Mouse (Mus musculus) left cerebral cortex, adult 2 months (tissue): ENCODE data around the gene Msi2. TPM values are rescaled to one million over a fixed set of nuclear protein-coding genes. Genes with fewer than 3 reads are reported as not detected.

Experiments used
- DNase-seq, 2 experiments: peaks; one replicate each; pipeline ENCODE4 v3.0.0; 2021 to 2022; ENCODE audit warnings: low spot score in 2 of 2, mixed read lengths in 1 of 2; ENCODE audit errors: extremely low spot score in 1 of 2
- H3K27ac ChIP-seq: fragments of 200-600 bp; 2 replicates; pipeline ENCODE4 v1.8.1; 2022
- H3K4me3 ChIP-seq: fragments of 200-600 bp; 2 replicates; pipeline ENCODE4 v1.8.1; 2022
- CTCF ChIP-seq: fragments of 200-600 bp; IDR thresholded peaks from 2 replicates; pipeline ENCODE4 v1.8.1; 2022; ENCODE audit warnings: antibody characterized with exemption, mild to moderate bottlenecking, moderate library complexity
- intact Hi-C: fragments of 180-260 bp; cut with DNase I; formaldehyde crosslinking; loops from one replicate; pipeline ENCODE4 v1.15.1; 2025
- total RNA-seq, 2 experiments: library from RNA; stranded (reverse); gene quantifications; 2 replicates each; pipeline ENCODE4 v1.2.3; 2021

Msi2 gene
- total RNA-seq, 2 experiments from 2014 or later, result 126 to 140 TPM

- intact Hi-C loops, result no loop called here
- Histone ChIP-seq H3K27ac (no peak overlapping the region), H3K4me3 (no peak overlapping the region)
- no peak for DNase-seq
- TF ChIP-seq CTCF, result no peak
Observed at GRCm38 (mm10) chr11:88461601-88462000, 256.7 kb downstream of the Msi2 start.

- H3K27ac ChIP-seq, result no peak overlapping the region
- H3K4me3 ChIP-seq, result no peak overlapping the region
- intact Hi-C loops, result no loop called here
- TF ChIP-seq CTCF, result no peak
- DNase-seq, result no peak
Observed at GRCm38 (mm10) chr11:88459946-88460736, 258.2 kb downstream of the Msi2 start.

GRCm38 (mm10) chr11:88457241-88457738 is 261.0 kb downstream of the Msi2 start:
- H3K4me3 ChIP-seq, result no peak overlapping the region
- no peak for TF ChIP-seq CTCF
- intact Hi-C loops, result no loop called here
- no peak for DNase-seq
- H3K27ac ChIP-seq, result no peak overlapping the region

- no peak overlapping the region for H3K27ac ChIP-seq
- TF ChIP-seq CTCF, result no peak
- DNase-seq, result no peak
- intact Hi-C loops, result no loop called here
- no peak overlapping the region for H3K4me3 ChIP-seq
Observed at GRCm38 (mm10) chr11:88454867-88455806, 263.2 kb downstream of the Msi2 start.

GRCm38 (mm10) chr11:88449180-88449579 is 269.1 kb downstream of the Msi2 start:
- no peak overlapping the region for H3K4me3 ChIP-seq
- no peak for TF ChIP-seq CTCF
- intact Hi-C loops, result no loop called here
- DNase-seq, result no peak
- no peak overlapping the region for H3K27ac ChIP-seq

GRCm38 (mm10) chr11:88448571-88448970 is 269.7 kb downstream of the Msi2 start:
- Histone ChIP-seq H3K27ac (no peak overlapping the region), H3K4me3 (no peak overlapping the region)
- no peak for DNase-seq
- TF ChIP-seq CTCF, result no peak
- intact Hi-C loops, result no loop called here

GRCm38 (mm10) chr11:88447350-88447749 is 271.0 kb downstream of the Msi2 start:
- no peak overlapping the region for H3K27ac ChIP-seq
- intact Hi-C loops, result no loop called here
- H3K4me3 ChIP-seq, result no peak overlapping the region
- no peak for TF ChIP-seq CTCF
- no peak for DNase-seq

GRCm38 (mm10) chr11:88443905-88444304 is 274.4 kb downstream of the Msi2 start:
- intact Hi-C loops, result no loop called here
- H3K27ac ChIP-seq, result no peak overlapping the region

GRCm38 (mm10) chr11:88443291-88443690 is 275.0 kb downstream of the Msi2 start:
- no peak for DNase-seq
- H3K27ac ChIP-seq, result no peak overlapping the region
- intact Hi-C loops, result no loop called here
- no peak for TF ChIP-seq CTCF
- H3K4me3 ChIP-seq, result no peak overlapping the region

More at GRCm38 (mm10) chr11:88443905-88444304, 274.4 kb downstream of the Msi2 start:
- H3K4me3 ChIP-seq, result no peak overlapping the region
- no peak for DNase-seq
- no peak for TF ChIP-seq CTCF

GRCm38 (mm10) chr11:88441871-88442740 is 276.2 kb downstream of the Msi2 start:
- Histone ChIP-seq H3K4me3 (no peak overlapping the region), H3K27ac (no peak overlapping the region)
- no peak for DNase-seq
- TF ChIP-seq CTCF, result no peak
- intact Hi-C loops, result no loop called here

- no peak for DNase-seq
- H3K27ac ChIP-seq, result no peak overlapping the region
- no peak overlapping the region for H3K4me3 ChIP-seq
- TF ChIP-seq CTCF, result no peak
- intact Hi-C loops, result no loop called here
Observed at GRCm38 (mm10) chr11:88438659-88439058, 279.7 kb downstream of the Msi2 start.
